In genomic region chr4:152187142-152187541, GRCm38 (mm10) we compare ENCODE assay signal across 15 mouse cellular contexts. TPM values are rescaled to one million over a fixed set of nuclear protein-coding genes. Genes with fewer than 3 reads are reported as not detected.
DNase-seq lines count a peak whose midpoint lies in the region; ATAC-seq lines count a peak whose summit lies in the region.
"Had no signal": no experiment of that assay in that cellular context is flagged by ENCODE, and none has a peak within 500 bp of the region (broad histone marks: within the 10 kb centered on the region; RNA-seq: fewer than 3 reads in every experiment).

No protein-coding gene starts in this region.

- no peak for DNase-seq in heart, embryonic 10.5 days (ENCODE audit: low spot score)
- no peak for DNase-seq in heart, adult 9 months (ENCODE audit: low spot score in 2 of 2)
- no peak for DNase-seq in lung, adult 18-20 months
- DNase-seq in cerebellum, postnatal 10 days = no peak
- DNase-seq in adrenal gland, postnatal 4 days (ENCODE audit: low spot score in 2 of 2) = no peak
- DNase-seq: kidney, adult 2 months; thymus, adult 18-20 months had no signal

- H3K27ac ChIP-seq in heart, embryonic 10.5 days = peak overlapping the region; percentile 53; the same call in 1 of the 2 replicates
- H3K27ac ChIP-seq in lung, embryonic 15.5 days = peak overlapping the region; percentile 91
- peak overlapping the region; percentile 96 for H3K27ac ChIP-seq in heart, embryonic 15.5 days
- H3K27ac ChIP-seq in macrophage = peak overlapping the region; percentile 35
- H3K27ac ChIP-seq: neural tube, embryonic 13.5 days had no signal

- peak overlapping the region; percentile 53 for H3K4me2 ChIP-seq in lung, embryonic 15.5 days
- peak overlapping the region; percentile 68 for H3K4me2 ChIP-seq in heart, embryonic 15.5 days

- peaks cover 34% of the 10 kb centered on the region for H3K79me2 ChIP-seq in macrophage (ENCODE audit: inconsistent target)

- no peaks in the 10 kb centered on the region for H3K27me3 ChIP-seq in heart, embryonic 10.5 days (ENCODE audit: insufficient read depth, poor library complexity, severe bottlenecking)
- H3K27me3 ChIP-seq in lung, embryonic 15.5 days = no peaks in the 10 kb centered on the region
- no peaks in the 10 kb centered on the region for H3K27me3 ChIP-seq in heart, embryonic 15.5 days
- H3K27me3 ChIP-seq: forebrain, embryonic 12.5 days; neural tube, embryonic 13.5 days had no signal

- H3K4me3 ChIP-seq in heart, embryonic 10.5 days = no peak overlapping the region
- no peak overlapping the region for H3K4me3 ChIP-seq in lung, embryonic 15.5 days
- H3K4me3 ChIP-seq in heart, embryonic 15.5 days = peak overlapping the region; percentile 45
- no peak overlapping the region for H3K4me3 ChIP-seq in macrophage (ENCODE audit: inconsistent target)
- H3K4me3 ChIP-seq: forebrain, embryonic 12.5 days had no signal

- 76% methylated on average over 9 of the region's 9 CpGs for WGBS in heart, embryonic 10.5 days
- WGBS in lung, embryonic 15.5 days = 69% methylated on average over 9 of the region's 9 CpGs
- 77% methylated on average over 9 of the region's 9 CpGs for WGBS in heart, embryonic 15.5 days
- WGBS in macrophage (ENCODE audit: missing documents) = 85% methylated on average over 9 of the region's 9 CpGs

- ATAC-seq in lung, embryonic 15.5 days (ENCODE audit: borderline replicate concordance, extremely low read depth, low FRiP score, low TSS enrichment) = no peak
- ATAC-seq in heart, embryonic 15.5 days (replicated peaks; ENCODE audit: insufficient number of reproducible peaks, insufficient read depth, low FRiP score, low read depth) = no peak

- H3K36me3 ChIP-seq in heart, embryonic 10.5 days = no peaks in the 10 kb centered on the region
- H3K36me3 ChIP-seq in lung, embryonic 15.5 days = no peaks in the 10 kb centered on the region
- no peaks in the 10 kb centered on the region for H3K36me3 ChIP-seq in heart, embryonic 15.5 days
- H3K36me3 ChIP-seq in macrophage (ENCODE audit: inconsistent target) = no peaks in the 10 kb centered on the region

- peaks cover 49% of the 10 kb centered on the region for H3K4me1 ChIP-seq in heart, embryonic 10.5 days
- H3K4me1 ChIP-seq in lung, embryonic 15.5 days = peaks cover 40% of the 10 kb centered on the region
- H3K4me1 ChIP-seq in heart, embryonic 15.5 days (replicated peaks) = peaks cover 54% of the 10 kb centered on the region

- no peak overlapping the region for H3K9ac ChIP-seq in lung, embryonic 15.5 days
- no peak overlapping the region for H3K9ac ChIP-seq in heart, embryonic 15.5 days
- H3K9ac ChIP-seq: neural tube, embryonic 13.5 days had no signal

- no peaks in the 10 kb centered on the region for H3K9me3 ChIP-seq in heart, embryonic 10.5 days
- H3K9me3 ChIP-seq in lung, embryonic 15.5 days = no peaks in the 10 kb centered on the region
- H3K9me3 ChIP-seq in heart, embryonic 15.5 days (replicated peaks) = no peaks in the 10 kb centered on the region
- H3K9me3 ChIP-seq: forebrain, embryonic 12.5 days; neural tube, embryonic 13.5 days had no signal

RNA-seq across cellular contexts. Expression of gene Acot7, which starts 9.2 kb away (rescaled TPM):
- polyA plus RNA-seq in heart, embryonic 10.5 days (2016; fragmentation: Nextera tagmentation; extraction: Ambion mirVana) = 43.7 and 48.9 TPM in 2 replicates
- polyA plus RNA-seq in lung, embryonic 15.5 days (2015; fragmentation: Nextera tagmentation; extraction: Ambion mirVana) = 67.6 and 72.5 TPM in 2 replicates
- polyA plus RNA-seq in heart, embryonic 15.5 days (2015; fragmentation: Nextera tagmentation; extraction: Ambion mirVana) = 58.4 and 73.4 TPM in 2 replicates
- 10 to 100 TPM in 14 of 26 experiments, 1 to 10 TPM in 12; 2.1 to 42.1 (median 11.4) TPM for total RNA-seq in macrophage (2018; cell fraction: chromatin; rRNA removed)
- total RNA-seq in macrophage (2018; cell fraction: cytosol; rRNA removed) = 10 to 100 TPM; 12.8 to 47.7 (median 23.1) TPM
- 10 to 100 TPM in 14 of 26 experiments, 1 to 10 TPM in 12; 3.1 to 46.7 (median 10.3) TPM for total RNA-seq in macrophage (2018; cell fraction: nucleus; rRNA removed)
- polyA plus RNA-seq in macrophage (2018) = 18.0 to 35.3 TPM (median 23.7 TPM) in 3 replicates
- 10 to 100 TPM; 39.1 to 44.4 TPM for total RNA-seq in adrenal gland, postnatal 4 days (2021)

RNA-seq across cellular contexts. Expression of gene Hes2, which starts 28.5 kb away (rescaled TPM):
- not detected in 2 replicates for polyA plus RNA-seq in heart, embryonic 10.5 days (2016; fragmentation: Nextera tagmentation; extraction: Ambion mirVana)
- polyA plus RNA-seq in lung, embryonic 15.5 days (2015; fragmentation: Nextera tagmentation; extraction: Ambion mirVana) = 0.26 and 0.61 TPM in 2 replicates
- 0.23 TPM in 1 of 2 replicates, not detected in the other for polyA plus RNA-seq in heart, embryonic 15.5 days (2015; fragmentation: Nextera tagmentation; extraction: Ambion mirVana)
- total RNA-seq in macrophage (2018; cell fraction: chromatin; rRNA removed) = under 1 TPM in 1 of 26 experiments, not detected in 25; 0.33 TPM
- total RNA-seq in macrophage (2018; cell fraction: cytosol; rRNA removed) = under 1 TPM in 4 of 26 experiments, not detected in 22; 0.04 to 0.10 (median 0.06) TPM
- not detected for total RNA-seq in macrophage (2018; cell fraction: nucleus; rRNA removed)
- 0.10 TPM in 1 of 3 replicates, not detected in the others for polyA plus RNA-seq in macrophage (2018)
- not detected for total RNA-seq in adrenal gland, postnatal 4 days (2021)
- total RNA-seq: common myeloid progenitor, adult 5-6 weeks; gastrocnemius, postnatal 36 days; left cerebral cortex, adult 18-20 months had no signal
- polyA plus RNA-seq: forebrain, embryonic 12.5 days had no signal

RNA-seq across cellular contexts. Expression of gene Espn, which starts 35.0 kb away (rescaled TPM):
- polyA plus RNA-seq in heart, embryonic 10.5 days (2016; fragmentation: Nextera tagmentation; extraction: Ambion mirVana) = 1.4 and 4.0 TPM in 2 replicates
- 11.4 and 13.4 TPM in 2 replicates for polyA plus RNA-seq in lung, embryonic 15.5 days (2015; fragmentation: Nextera tagmentation; extraction: Ambion mirVana)
- 0.93 and 2.1 TPM in 2 replicates for polyA plus RNA-seq in heart, embryonic 15.5 days (2015; fragmentation: Nextera tagmentation; extraction: Ambion mirVana)
- total RNA-seq in macrophage (2018; cell fraction: chromatin; rRNA removed) = 1 to 10 TPM in 4 of 26 experiments, under 1 TPM in 17, not detected in 5; 0.20 to 1.7 (median 0.63) TPM
- 1 to 10 TPM in 1 of 26 experiments, under 1 TPM in 25; 0.09 to 1.0 (median 0.39) TPM for total RNA-seq in macrophage (2018; cell fraction: cytosol; rRNA removed)
- 1 to 10 TPM in 3 of 26 experiments, under 1 TPM in 13, not detected in 10; 0.18 to 1.5 (median 0.51) TPM for total RNA-seq in macrophage (2018; cell fraction: nucleus; rRNA removed)
- polyA plus RNA-seq in macrophage (2018) = 0.34 to 0.42 TPM (median 0.34 TPM) in 3 replicates
- 1 to 10 TPM; 1.0 to 5.1 TPM for total RNA-seq in adrenal gland, postnatal 4 days (2021)

Comparison
In these comparisons a context has a peak if more than half of its experiments do, and no peak if none do; other contexts are left out.
1. H3K27ac ChIP-seq: peak in every context shown above with its lines; median percentile 96 in heart, embryonic 15.5 days; 91 in lung, embryonic 15.5 days; 53 in heart, embryonic 10.5 days; 35 in macrophage.